Mouse (Mus musculus) embryonic facial prominence, embryonic 11.5 days (tissue): Measurements from ENCODE around the gene Rab28. TPM values are rescaled to one million over a fixed set of nuclear protein-coding genes. Genes with fewer than 3 reads are reported as not detected.

ENCODE experiments used
- ATAC-seq: fragments of 200-750 bp; cut with Nextera tagmentation; replicated peaks from 2 replicates; pipeline ENCODE4 v1.8.0; 2017; ENCODE audit warnings: low read depth; ENCODE audit not compliant: insufficient number of reproducible peaks, low FRiP score, low TSS enrichment
- DNase-seq: peaks from one replicate; pipeline ENCODE4 v3.0.0-alpha.2; 2015; ENCODE audit warnings: low spot score
- H3K27ac ChIP-seq: fragments of 300-500 bp; sonication (generic); replicated peaks from 2 replicates; pipeline ENCODE4 v1.5.1; 2014; ENCODE audit warnings: mild to moderate bottlenecking, low read depth, low read length, control low read depth
- H3K27me3 ChIP-seq: fragments of 300-500 bp; sonication (generic); 2 replicates; pipeline ENCODE4 v1.6.1; 2014; ENCODE audit warnings: mild to moderate bottlenecking, low read length, moderate library complexity, mixed read lengths; ENCODE audit not compliant: control insufficient read depth, insufficient read depth
- H3K36me3 ChIP-seq: fragments of 300-500 bp; sonication (generic); replicated peaks from 2 replicates; pipeline ENCODE4 v1.6.1; 2014; ENCODE audit warnings: low read depth, mild to moderate bottlenecking, low read length, moderate library complexity, mixed read lengths; ENCODE audit not compliant: control insufficient read depth, insufficient read depth
- H3K4me1 ChIP-seq: fragments of 300-500 bp; sonication (generic); 2 replicates; pipeline ENCODE4 v1.6.1; 2014; ENCODE audit warnings: low read length, mixed read lengths; ENCODE audit not compliant: control insufficient read depth, insufficient read depth
- H3K4me2 ChIP-seq: fragments of 300-500 bp; sonication (generic); 2 replicates; pipeline ENCODE4 v1.6.1; 2014; ENCODE audit warnings: low read depth, mild to moderate bottlenecking, control low read depth, low read length, moderate library complexity
- H3K4me3 ChIP-seq: fragments of 300-500 bp; sonication (generic); 2 replicates; pipeline ENCODE4 v1.5.1; 2014; ENCODE audit warnings: low read depth, low read length, control low read depth
- H3K9ac ChIP-seq: fragments of 300-500 bp; sonication (generic); replicated peaks from 2 replicates; pipeline ENCODE4 v1.6.1; 2014; ENCODE audit warnings: mild to moderate bottlenecking, control low read depth, low read length
- H3K9me3 ChIP-seq: fragments of 300-500 bp; sonication (generic); replicated peaks from 2 replicates; pipeline ENCODE4 v1.6.1; 2016; ENCODE audit warnings: mild to moderate bottlenecking, low read length, inconsistent platforms, mixed read lengths; ENCODE audit not compliant: control insufficient read depth
- WGBS: fragments of 180-500 bp; shearing (Covaris S2); extraction: QIAGEN DNeasy Blood & Tissue Kit; methylation state at CpG from one replicate; pipeline ENCODE4 v1.1.7; 2014; 5-methylcytosine and 5-hydroxymethylcytosine counted together
- polyA plus RNA-seq: library from polyadenylated mRNA; unstranded; fragments of >200 nt; fragmentation: Nextera tagmentation; extraction: Ambion mirVana; gene quantifications from 2 replicates; pipeline ENCODE4 v1.2.1, GENCODE M21; 2014

Rab28 gene
- polyA plus RNA-seq, 1 experiment from 2014 or later, result 99.4 TPM

DNA sequence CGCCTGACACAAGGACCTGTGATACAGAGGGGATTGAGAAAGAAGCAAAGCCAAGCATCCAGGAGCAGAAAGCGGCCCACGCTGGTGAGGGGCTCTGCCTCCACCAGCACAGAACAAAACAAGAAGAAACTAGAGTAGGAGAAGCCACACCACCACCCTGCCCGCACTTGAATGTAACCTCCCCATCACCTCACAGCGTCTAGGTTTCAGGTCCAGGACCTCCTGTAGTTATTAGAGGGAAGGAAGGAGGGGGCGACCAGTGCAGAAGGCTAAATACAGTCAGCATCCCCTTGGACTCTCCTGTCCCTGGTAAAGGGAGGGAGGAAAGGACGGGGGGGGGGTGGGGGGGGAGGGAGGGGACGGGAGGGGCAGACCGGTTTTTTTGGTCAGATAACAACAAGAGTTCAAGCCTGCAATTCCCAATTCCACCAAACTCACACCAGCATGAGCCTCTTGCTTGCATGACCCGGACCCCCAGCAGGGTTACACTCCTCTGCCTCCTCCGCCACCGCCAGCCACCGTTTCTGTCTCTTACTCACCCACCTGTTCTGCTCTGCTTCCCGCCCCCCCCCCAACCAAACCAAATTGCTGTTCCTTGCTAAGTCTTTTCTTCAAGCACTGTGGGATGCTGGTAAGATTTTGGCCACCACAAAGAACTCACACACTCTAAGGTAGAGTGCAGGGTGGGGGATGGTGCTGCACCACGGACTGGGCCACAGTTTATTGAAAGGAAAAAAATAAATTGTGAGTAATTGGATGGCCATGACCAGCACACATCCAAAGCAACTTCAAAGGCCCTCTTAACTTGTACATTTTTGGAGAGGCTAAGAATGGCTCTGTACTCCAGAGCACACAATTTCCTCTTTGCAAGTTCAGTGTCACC, 37.2 kb upstream of the Rab28 start:
- ATAC-seq (peak; percentile 47; the same call in 1 of the 2 replicates), DNase-seq (no peak)
- Histone ChIP-seq H3K4me3 (no peak overlapping the region), H3K4me2 (no peak overlapping the region), H3K9ac (no peak overlapping the region), H3K4me1 (no peaks in the 10 kb centered on the region), H3K9me3 (no peaks in the 10 kb centered on the region), H3K27me3 (peaks cover 44% of the 10 kb centered on the region), H3K27ac (no peak overlapping the region), H3K36me3 (no peaks in the 10 kb centered on the region)
- WGBS, result 3% methylated on average over 13 of the region's 15 CpGs

DNA sequence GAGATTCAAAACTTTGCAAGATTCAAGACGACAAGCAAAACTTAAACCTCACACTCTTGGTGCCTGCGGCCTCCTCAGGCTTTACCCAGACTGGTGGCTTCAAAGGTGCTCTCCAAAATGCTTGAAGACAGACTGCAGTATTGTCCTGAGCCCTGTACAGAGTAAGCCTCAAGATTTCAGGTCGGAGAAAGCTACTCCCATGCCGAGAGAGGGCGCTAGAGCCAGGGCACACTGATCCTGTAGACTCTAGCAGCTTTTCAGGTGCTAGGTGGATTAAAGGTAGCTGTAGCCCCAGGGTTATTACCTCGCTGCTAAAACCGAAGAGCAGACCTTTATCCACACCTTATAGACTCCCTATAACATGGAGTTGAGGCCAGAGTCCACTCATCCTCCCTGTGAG, 36.3 kb upstream of the Rab28 start:
- H3K4me3 ChIP-seq, result no peak overlapping the region
- no peak overlapping the region for H3K27ac ChIP-seq
- WGBS, result 8% methylated on average over 7 of the region's 7 CpGs
- DNase-seq (no peak), ATAC-seq (no peak; the same call in 1 of the 2 replicates)
- H3K36me3 ChIP-seq, result no peaks in the 10 kb centered on the region
- H3K4me1 ChIP-seq, result no peaks in the 10 kb centered on the region
- peaks cover 38% of the 10 kb centered on the region for H3K27me3 ChIP-seq
- H3K4me2 ChIP-seq, result no peak overlapping the region
- no peak overlapping the region for H3K9ac ChIP-seq
- H3K9me3 ChIP-seq, result no peaks in the 10 kb centered on the region

DNA sequence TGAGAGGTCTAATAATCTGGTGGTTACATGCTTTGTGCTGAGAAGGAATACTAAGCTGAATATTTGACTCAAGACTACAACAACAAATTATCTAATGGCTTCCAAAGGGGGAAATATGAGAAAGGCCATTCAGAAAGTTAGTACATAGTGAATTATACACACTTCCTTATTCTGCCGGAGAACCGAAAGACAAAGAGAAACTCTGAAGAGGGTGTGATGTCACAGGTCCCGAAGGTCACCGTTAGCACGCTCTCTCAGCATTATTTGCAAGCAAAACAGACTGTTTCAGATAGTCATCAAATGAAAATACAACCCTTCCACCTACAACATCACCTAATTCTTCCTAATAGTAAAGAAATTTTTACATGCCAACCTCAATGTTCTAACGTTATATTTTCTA, 30.9 kb upstream of the Rab28 start:
- Histone ChIP-seq H3K4me1 (no peaks in the 10 kb centered on the region), H3K27me3 (peaks cover 2% of the 10 kb centered on the region), H3K9me3 (no peaks in the 10 kb centered on the region), H3K4me3 (no peak overlapping the region), H3K36me3 (no peaks in the 10 kb centered on the region), H3K27ac (no peak overlapping the region), H3K9ac (no peak overlapping the region), H3K4me2 (no peak overlapping the region)
- ATAC-seq, result no peak
- DNase-seq, result no peak
- 49% methylated on average over 6 of the region's 6 CpGs for WGBS

DNA sequence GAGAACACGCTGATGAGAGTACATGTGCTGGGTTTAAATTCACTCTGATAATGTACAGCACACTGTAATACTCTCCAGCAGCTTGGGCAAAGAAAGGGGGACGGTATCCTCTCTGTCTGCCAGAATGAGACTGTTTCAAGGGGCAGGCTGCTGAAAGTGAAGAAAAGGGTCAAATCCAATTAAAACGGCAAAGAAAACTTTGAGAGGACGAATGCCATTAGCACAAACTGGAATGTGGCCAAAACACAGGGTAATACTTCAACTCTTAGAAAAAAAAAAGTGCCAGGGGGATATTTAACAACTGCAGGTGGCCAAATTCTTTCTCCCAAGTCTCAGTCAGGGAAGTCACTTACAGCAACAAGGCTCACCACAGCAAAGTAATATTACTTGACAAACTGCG, 29.1 kb upstream of the Rab28 start:
- 51% methylated on average over 5 of the region's 5 CpGs for WGBS
- ATAC-seq (no peak), DNase-seq (no peak)
- no peak overlapping the region for H3K27ac ChIP-seq
- H3K4me2 ChIP-seq, result no peak overlapping the region
- no peaks in the 10 kb centered on the region for H3K4me1 ChIP-seq
- no peak overlapping the region for H3K9ac ChIP-seq
- H3K4me3 ChIP-seq, result no peak overlapping the region
- no peaks in the 10 kb centered on the region for H3K36me3 ChIP-seq
- H3K27me3 ChIP-seq, result no peaks in the 10 kb centered on the region
- no peaks in the 10 kb centered on the region for H3K9me3 ChIP-seq

DNA sequence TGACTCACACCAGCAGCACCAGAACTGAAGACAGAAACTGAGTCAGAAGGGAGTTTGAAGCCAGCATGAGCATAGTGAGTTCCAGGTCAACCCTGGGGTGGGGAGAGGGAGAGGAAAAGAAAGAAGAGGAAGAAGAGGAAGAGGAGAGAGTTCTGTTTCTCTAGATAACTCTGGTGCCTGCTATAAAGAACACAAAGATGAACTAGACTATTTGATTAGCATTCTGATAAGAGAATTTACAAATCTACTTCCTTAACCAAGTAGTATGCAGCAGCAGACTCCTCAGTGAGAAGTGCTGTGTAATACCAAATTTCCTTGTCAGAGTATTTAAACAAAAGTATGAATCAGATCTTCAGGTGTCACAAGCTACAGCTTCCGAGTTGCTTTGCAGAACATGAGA, 19.1 kb upstream of the Rab28 start:
- Histone ChIP-seq H3K4me1 (no peaks in the 10 kb centered on the region), H3K9ac (no peak overlapping the region), H3K27me3 (no peaks in the 10 kb centered on the region), H3K36me3 (no peaks in the 10 kb centered on the region), H3K9me3 (no peaks in the 10 kb centered on the region), H3K4me2 (no peak overlapping the region), H3K4me3 (no peak overlapping the region), H3K27ac (no peak overlapping the region)
- DNase-seq (no peak), ATAC-seq (no peak)
- 84% methylated on average over 1 of the region's 1 CpGs for WGBS

DNA sequence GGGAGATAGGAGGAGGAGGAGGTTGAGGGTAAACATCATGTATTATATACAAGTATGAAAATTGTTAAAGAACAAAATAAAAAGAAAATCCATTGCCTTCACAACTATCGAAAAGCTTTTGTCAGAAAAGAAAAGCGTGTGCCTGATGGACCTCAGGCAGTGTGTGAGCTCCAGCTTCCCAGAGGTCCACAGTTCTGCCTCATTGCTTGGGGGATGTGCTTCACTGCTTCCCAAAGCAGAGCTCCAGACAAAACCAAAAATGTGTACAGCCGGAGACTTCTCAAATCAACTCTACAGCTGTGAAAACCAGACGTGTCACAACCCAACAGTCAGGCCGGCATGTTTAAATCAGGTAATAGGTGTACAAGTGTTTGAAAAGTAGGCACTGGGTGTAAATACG, 17.6 kb upstream of the Rab28 start:
- H3K9me3 ChIP-seq, result no peaks in the 10 kb centered on the region
- no peaks in the 10 kb centered on the region for H3K4me1 ChIP-seq
- WGBS, result 73% methylated on average over 6 of the region's 6 CpGs
- H3K4me2 ChIP-seq, result no peak overlapping the region
- no peaks in the 10 kb centered on the region for H3K36me3 ChIP-seq
- H3K27me3 ChIP-seq, result no peaks in the 10 kb centered on the region
- no peak overlapping the region for H3K4me3 ChIP-seq
- H3K9ac ChIP-seq, result no peak overlapping the region
- ATAC-seq, result no peak
- DNase-seq, result no peak
- no peak overlapping the region for H3K27ac ChIP-seq

DNA sequence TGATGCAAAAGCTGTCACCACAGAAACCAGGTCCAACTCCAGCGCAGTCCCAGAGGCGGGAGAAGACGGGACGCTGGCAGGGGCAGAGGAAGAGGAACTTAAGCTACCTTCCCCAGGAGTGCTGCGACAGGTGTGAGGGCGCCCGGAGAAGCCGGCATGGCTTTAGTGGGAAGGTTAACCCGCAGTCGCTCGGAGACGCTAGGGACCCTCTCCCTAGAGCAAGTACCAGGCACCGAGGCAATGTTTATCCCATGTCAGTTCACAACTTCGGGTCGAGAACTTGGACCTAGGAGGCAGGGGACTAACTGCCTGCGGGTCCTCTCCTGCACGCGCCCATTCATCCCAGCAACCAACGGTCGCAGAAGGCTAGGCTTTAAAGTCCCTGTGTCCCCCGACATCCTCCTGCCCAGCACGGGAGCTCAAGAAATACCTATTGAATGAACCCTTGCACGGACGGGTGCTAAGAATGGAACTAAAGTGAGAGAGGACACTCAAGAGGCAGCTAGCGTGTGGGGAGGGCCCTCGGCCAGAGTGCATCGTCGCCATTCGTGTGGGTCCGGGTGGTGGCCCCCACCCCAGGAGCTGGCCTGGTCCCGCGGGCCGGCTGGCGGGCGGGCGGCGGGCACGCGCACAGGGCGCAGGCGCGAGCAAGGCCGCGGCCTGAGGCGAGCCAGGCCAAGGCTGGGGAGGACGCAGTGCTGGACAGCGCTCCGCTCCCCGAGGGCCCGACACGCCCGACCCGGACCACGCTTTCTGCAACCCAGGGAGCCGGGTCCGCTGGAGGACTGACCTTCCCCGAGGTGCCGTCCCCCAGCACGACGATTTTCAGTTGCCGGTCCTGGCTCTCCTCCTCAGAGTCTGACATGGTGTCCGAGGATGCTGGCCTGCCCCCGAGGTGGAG, 592 bp downstream of the Rab28 start:
- H3K9ac ChIP-seq, result peak overlapping the region; percentile 77
- H3K36me3 ChIP-seq, result no peaks in the 10 kb centered on the region
- H3K4me3 ChIP-seq, result peak overlapping the region; percentile 85
- peak overlapping the region; percentile 97 for H3K4me2 ChIP-seq
- no peaks in the 10 kb centered on the region for H3K27me3 ChIP-seq
- no peaks in the 10 kb centered on the region for H3K4me1 ChIP-seq
- ATAC-seq (peak; percentile 88), DNase-seq (peak; percentile 49)
- no peaks in the 10 kb centered on the region for H3K9me3 ChIP-seq
- peak overlapping the region; percentile 71 for H3K27ac ChIP-seq
- under 1% methylated on average over 59 of the region's 63 CpGs for WGBS

DNA sequence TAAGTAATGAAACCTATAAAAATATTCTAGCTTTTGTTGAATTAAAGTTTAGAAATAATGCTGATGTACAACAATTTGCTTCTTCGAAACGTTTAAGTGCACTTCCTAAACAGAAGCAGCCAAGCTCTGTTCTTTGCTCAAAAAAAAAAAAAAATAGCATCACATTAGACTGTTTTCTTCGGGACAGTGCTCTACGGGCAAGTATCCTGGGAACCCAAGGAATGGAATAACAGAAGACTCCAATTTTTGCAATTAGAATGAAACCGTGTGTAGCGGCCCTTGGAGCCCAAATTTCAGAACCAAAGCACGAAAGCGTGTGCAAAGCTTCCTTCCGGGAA, 1.2 kb downstream of the Rab28 start:
- ATAC-seq, result no peak
- no peak overlapping the region for H3K27ac ChIP-seq
- WGBS, result 4% methylated on average over 9 of the region's 9 CpGs

More for the DNA sequence above, 1.2 kb downstream of the Rab28 start:
- Histone ChIP-seq H3K36me3 (no peaks in the 10 kb centered on the region), H3K9me3 (no peaks in the 10 kb centered on the region), H3K4me2 (peak overlapping the region; percentile 97), H3K9ac (peak overlapping the region; percentile 77), H3K4me3 (peak overlapping the region; percentile 85), H3K27me3 (no peaks in the 10 kb centered on the region), H3K4me1 (no peaks in the 10 kb centered on the region)
- DNase-seq, result peak; percentile 30
